Mouse (Mus musculus): Measurements from ENCODE around the gene Nradd.

Nradd gene

DNA sequence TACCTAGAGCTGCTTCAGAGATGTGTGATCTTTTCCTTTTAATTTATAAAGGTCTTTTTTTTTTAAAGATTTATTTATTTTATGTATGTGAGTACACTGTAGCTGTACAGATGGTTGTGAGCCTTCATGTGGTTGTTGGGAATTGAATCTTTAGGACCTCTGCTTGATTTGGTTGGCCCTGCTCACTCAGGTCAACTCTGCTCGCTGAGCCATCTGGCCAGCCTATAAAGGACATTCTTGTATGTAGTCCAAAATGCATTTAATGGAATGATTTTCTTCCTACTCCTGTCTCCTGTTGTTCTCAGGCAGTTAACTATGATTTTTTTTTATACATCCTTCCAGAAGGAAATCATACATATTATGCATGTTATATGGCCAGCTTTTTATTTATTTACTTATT, 40.7 kb downstream of the Nradd start:
- DNase-seq: no peak

- no peak for DNase-seq
Observed at GRCm38 (mm10) chr9:110582161-110582560, 42.1 kb downstream of the Nradd start.

All from right cerebral cortex, postnatal 4 days (tissue).